Mouse (Mus musculus) neural tube, embryonic 15.5 days (tissue): ENCODE measurements around the gene Proser3. TPM values are rescaled to one million over a fixed set of nuclear protein-coding genes. Genes with fewer than 3 reads are reported as not detected.
A peak's percentile ranks its signal among the peaks of the same experiment; 100 is the strongest.

Source experiments
- ATAC-seq: fragments of 200-750 bp; cut with Nextera tagmentation; 2 replicates; pipeline ENCODE4 v1.8.0; 2017; ENCODE audit warnings: mild to moderate bottlenecking, moderate TSS enrichment, moderate library complexity; ENCODE audit not compliant: low FRiP score
- H3K27ac ChIP-seq: fragments of 300-500 bp; sonication (generic); replicated peaks from 2 replicates; pipeline ENCODE4 v1.5.1; 2015; ENCODE audit warnings: mild to moderate bottlenecking, inconsistent platforms
- H3K27me3 ChIP-seq: fragments of 300-500 bp; sonication (generic); replicated peaks from 2 replicates; pipeline ENCODE4 v1.6.1; 2015; ENCODE audit warnings: inconsistent platforms
- H3K36me3 ChIP-seq: fragments of 300-500 bp; sonication (generic); 2 replicates; pipeline ENCODE4 v1.6.1; 2015; ENCODE audit warnings: inconsistent platforms
- H3K4me1 ChIP-seq: fragments of 300-500 bp; sonication (generic); 2 replicates; pipeline ENCODE4 v1.6.1; 2015; ENCODE audit warnings: inconsistent platforms
- H3K4me2 ChIP-seq: fragments of 300-500 bp; sonication (generic); 2 replicates; pipeline ENCODE4 v1.6.1; 2015; ENCODE audit warnings: inconsistent platforms, mild to moderate bottlenecking, moderate library complexity
- H3K4me3 ChIP-seq: fragments of 300-500 bp; sonication (generic); replicated peaks from 2 replicates; pipeline ENCODE4 v1.5.1; 2015; ENCODE audit warnings: mild to moderate bottlenecking, inconsistent platforms
- H3K9ac ChIP-seq: fragments of 300-500 bp; sonication (generic); replicated peaks from 2 replicates; pipeline ENCODE4 v1.6.1; 2015; ENCODE audit warnings: mild to moderate bottlenecking, inconsistent platforms
- H3K9me3 ChIP-seq: fragments of 300-500 bp; sonication (generic); replicated peaks from 2 replicates; pipeline ENCODE4 v1.6.1; 2016; ENCODE audit warnings: inconsistent platforms
- WGBS: fragments of 180-500 bp; shearing (Covaris S2); methylation state at CpG from one replicate; pipeline ENCODE4 v1.1.7; 2015; ENCODE audit warnings: mixed read lengths; 5-methylcytosine and 5-hydroxymethylcytosine counted together
- polyA plus RNA-seq: library from polyadenylated mRNA; unstranded; fragments of >200 nt; fragmentation: Nextera tagmentation; extraction: Ambion mirVana; gene quantifications from 2 replicates; pipeline ENCODE4 v1.2.1, GENCODE M21; 2015

Gene Proser3
- polyA plus RNA-seq: 7.9 and 8.6 TPM in 2 replicates

GRCm38 (mm10) chr7:30552102-30553020, at the start of gene Proser3, which contains the start of gene Hspb6:
Gene Proser3, minus strand, starts transcription at chr7:30552299.
Gene Hspb6, plus strand, starts transcription at chr7:30552178.
- 1% methylated on average over 44 of the region's 44 CpGs for WGBS
- Histone ChIP-seq H3K4me1 (peaks cover 20% of the 10 kb centered on the region), H3K9me3 (no peaks in the 10 kb centered on the region), H3K27me3 (peaks cover 5% of the 10 kb centered on the region; the same call in 1 of the 2 replicates), H3K4me2 (peak within 1 kb of the TSS; percentile 79), H3K36me3 (peaks cover 45% of the 10 kb centered on the region), H3K4me3 (peak within 1 kb of the TSS; percentile 76), H3K27ac (peak within 1 kb of the TSS; percentile 98), H3K9ac (peak within 1 kb of the TSS; percentile 64)
- ATAC-seq: peak; percentile 96

- Histone ChIP-seq H3K4me3 (no peak overlapping the region), H3K9ac (no peak overlapping the region), H3K27me3 (no peaks in the 10 kb centered on the region), H3K36me3 (no peaks in the 10 kb centered on the region), H3K4me1 (peaks cover 12% of the 10 kb centered on the region), H3K4me2 (no peak overlapping the region; the same call in 1 of the 2 replicates), H3K27ac (no peak overlapping the region), H3K9me3 (no peaks in the 10 kb centered on the region)
- WGBS: 74% methylated on average over 7 of the region's 7 CpGs
- no peak; the same call in 1 of the 2 replicates for ATAC-seq
Observed at GRCm38 (mm10) chr7:30600651-30601050, 48.6 kb upstream of the Proser3 start.

GRCm38 (mm10) chr7:30599933-30600353, 47.8 kb upstream of the Proser3 start:
- WGBS: 2% methylated on average over 16 of the region's 16 CpGs
- H3K27me3 ChIP-seq: no peaks in the 10 kb centered on the region
- peak overlapping the region; percentile 21 for H3K4me3 ChIP-seq
- H3K27ac ChIP-seq: peak overlapping the region; percentile 56
- no peaks in the 10 kb centered on the region for H3K36me3 ChIP-seq
- H3K9me3 ChIP-seq: no peaks in the 10 kb centered on the region
- H3K9ac ChIP-seq: 0 out of 2 replicates have a peak overlapping the region, but pooled peaks have one; percentile 18
- peaks cover 12% of the 10 kb centered on the region for H3K4me1 ChIP-seq
- H3K4me2 ChIP-seq: peak overlapping the region; percentile 52
- ATAC-seq: peak; percentile 98

GRCm38 (mm10) chr7:30598786-30599185, 46.7 kb upstream of the Proser3 start, which contains the start of gene Zbtb32:
Gene Zbtb32, minus strand, starts transcription at chr7:30598909.
- Histone ChIP-seq H3K4me1 (peaks cover 12% of the 10 kb centered on the region), H3K27me3 (no peaks in the 10 kb centered on the region), H3K4me2 (peak within 1 kb of the TSS; percentile 52), H3K4me3 (peak within 1 kb of the TSS; percentile 21; the same call in 1 of the 2 replicates), H3K36me3 (no peaks in the 10 kb centered on the region), H3K9me3 (no peaks in the 10 kb centered on the region), H3K9ac (no peak within 1 kb of the TSS), H3K27ac (peak within 1 kb of the TSS; percentile 56)
- no peak for ATAC-seq
- 96% methylated on average over 12 of the region's 12 CpGs for WGBS

- Histone ChIP-seq H3K9me3 (no peaks in the 10 kb centered on the region), H3K36me3 (no peaks in the 10 kb centered on the region), H3K9ac (no peak overlapping the region), H3K27me3 (no peaks in the 10 kb centered on the region), H3K27ac (no peak overlapping the region), H3K4me2 (no peak overlapping the region), H3K4me1 (peaks cover 12% of the 10 kb centered on the region), H3K4me3 (no peak overlapping the region)
- 78% methylated on average over 5 of the region's 5 CpGs for WGBS
- ATAC-seq: no peak
Observed at GRCm38 (mm10) chr7:30596811-30597210, 44.7 kb upstream of the Proser3 start.

- Histone ChIP-seq H3K9ac (no peak overlapping the region), H3K36me3 (no peaks in the 10 kb centered on the region), H3K4me1 (peaks cover 12% of the 10 kb centered on the region), H3K27ac (no peak overlapping the region), H3K4me3 (no peak overlapping the region), H3K27me3 (no peaks in the 10 kb centered on the region), H3K4me2 (no peak overlapping the region), H3K9me3 (no peaks in the 10 kb centered on the region)
- 83% methylated on average over 5 of the region's 5 CpGs for WGBS
- no peak for ATAC-seq
Observed at GRCm38 (mm10) chr7:30596093-30596492, 44.0 kb upstream of the Proser3 start.

- ATAC-seq: no peak
- H3K36me3 ChIP-seq: no peaks in the 10 kb centered on the region
- WGBS: 69% methylated on average over 4 of the region's 4 CpGs
Observed at GRCm38 (mm10) chr7:30594510-30595024, 42.5 kb upstream of the Proser3 start.

GRCm38 (mm10) chr7:30593579-30594509, 41.7 kb upstream of the Proser3 start:
- whole genome bisulfite sequencing: 72% methylated on average over 10 of the region's 10 CpGs
- no peak overlapping the region for H3K9ac ChIP-seq
- no peaks in the 10 kb centered on the region for H3K36me3 ChIP-seq

More at GRCm38 (mm10) chr7:30594510-30595024, 42.5 kb upstream of the Proser3 start:
- Histone ChIP-seq H3K4me3 (no peak overlapping the region), H3K4me1 (peaks cover 8% of the 10 kb centered on the region), H3K9ac (no peak overlapping the region), H3K4me2 (no peak overlapping the region), H3K27me3 (no peaks in the 10 kb centered on the region), H3K9me3 (no peaks in the 10 kb centered on the region), H3K27ac (no peak overlapping the region)

GRCm38 (mm10) chr7:30592772-30593423, 40.8 kb upstream of the Proser3 start:
- Histone ChIP-seq H3K27me3 (no peaks in the 10 kb centered on the region), H3K27ac (no peak overlapping the region), H3K4me3 (no peak overlapping the region), H3K4me2 (no peak overlapping the region), H3K9ac (no peak overlapping the region), H3K9me3 (no peaks in the 10 kb centered on the region), H3K36me3 (no peaks in the 10 kb centered on the region), H3K4me1 (peaks cover 7% of the 10 kb centered on the region)
- ATAC-seq: no peak
- 61% methylated on average over 5 of the region's 5 CpGs for WGBS

More at GRCm38 (mm10) chr7:30593579-30594509, 41.7 kb upstream of the Proser3 start:
- H3K27me3 ChIP-seq: no peaks in the 10 kb centered on the region
- H3K27ac ChIP-seq: no peak overlapping the region
- H3K4me3 ChIP-seq: no peak overlapping the region
- H3K4me1 ChIP-seq: peaks cover 7% of the 10 kb centered on the region
- H3K4me2 ChIP-seq: no peak overlapping the region
- no peak for ATAC-seq
- H3K9me3 ChIP-seq: no peaks in the 10 kb centered on the region

- no peak for ATAC-seq
- no peak overlapping the region for H3K4me2 ChIP-seq
- H3K9ac ChIP-seq: no peak overlapping the region
- no peak overlapping the region for H3K4me3 ChIP-seq
- H3K27me3 ChIP-seq: no peaks in the 10 kb centered on the region
- no peaks in the 10 kb centered on the region for H3K9me3 ChIP-seq
- 49% methylated on average over 4 of the region's 4 CpGs for WGBS
- no peak overlapping the region for H3K27ac ChIP-seq
- H3K4me1 ChIP-seq: peaks cover 20% of the 10 kb centered on the region
- no peaks in the 10 kb centered on the region for H3K36me3 ChIP-seq
Observed at GRCm38 (mm10) chr7:30591605-30591951, 39.5 kb upstream of the Proser3 start.
